In genomic region chr4:106960476-106960875, GRCm38 (mm10) we compare ENCODE assay signal across 11 mouse cellular contexts. TPM values are rescaled to one million over a fixed set of nuclear protein-coding genes. Genes with fewer than 3 reads are reported as not detected.
DNase-seq lines count a peak whose midpoint lies in the region; ATAC-seq and TF ChIP-seq lines count a peak whose summit lies in the region.
"Had no signal": no experiment of that assay in that cellular context is flagged by ENCODE, and none has a peak within 500 bp of the region (broad histone marks: within the 10 kb centered on the region; RNA-seq: fewer than 3 reads in every experiment).

No protein-coding gene starts in this region.

- WGBS in hindbrain, embryonic 15.5 days: 90% methylated on average over 2 of the region's 2 CpGs
- WGBS in olfactory bulb, adult 2 months: 97% methylated on average over 2 of the region's 2 CpGs
- 87% methylated on average over 2 of the region's 2 CpGs for WGBS in liver, embryonic 11.5 days

- peak overlapping the region; percentile 62 for H3K27ac ChIP-seq in layer of hippocampus, adult 2 months
- peak overlapping the region; percentile 34; the same call in 1 of the 2 replicates for H3K27ac ChIP-seq in hindbrain, embryonic 15.5 days (replicated peaks)
- H3K27ac ChIP-seq in olfactory bulb, adult 2 months (ENCODE audit: insufficient read depth, low read depth, low read length): 0 out of 2 replicates have a peak overlapping the region, but pooled peaks have one; percentile 15
- no peak overlapping the region; the same call in 1 of the 2 replicates for H3K27ac ChIP-seq in liver, embryonic 11.5 days (ENCODE audit: low read depth, low read length)

- no peak overlapping the region for H3K9ac ChIP-seq in hindbrain, embryonic 15.5 days
- no peak overlapping the region for H3K9ac ChIP-seq in liver, embryonic 11.5 days (ENCODE audit: low read depth, low read length)
- H3K9ac ChIP-seq: liver, embryonic 15.5 days had no signal

- H3K27me3 ChIP-seq in hindbrain, embryonic 15.5 days: no peaks in the 10 kb centered on the region
- H3K27me3 ChIP-seq in liver, embryonic 11.5 days (replicated peaks; ENCODE audit: control insufficient read depth, insufficient read depth, low read length): no peaks in the 10 kb centered on the region
- H3K27me3 ChIP-seq: liver, embryonic 15.5 days had no signal

- no peak for TF ChIP-seq CTCF in layer of hippocampus, adult 2 months (conservative IDR thresholded peaks at IDR 0.05)
- TF ChIP-seq CTCF in olfactory bulb, adult 2 months (IDR thresholded peaks at IDR 0.05; ENCODE audit: insufficient read depth, low read depth, low read length): no peak

- peaks cover 73% of the 10 kb centered on the region for H3K4me1 ChIP-seq in hindbrain, embryonic 15.5 days (replicated peaks)
- peaks cover 22% of the 10 kb centered on the region for H3K4me1 ChIP-seq in olfactory bulb, adult 2 months (ENCODE audit: control insufficient read depth, insufficient read depth, low read length)
- peaks cover 51% of the 10 kb centered on the region for H3K4me1 ChIP-seq in liver, embryonic 11.5 days (replicated peaks; ENCODE audit: control insufficient read depth, insufficient read depth, low read length)

- no peaks in the 10 kb centered on the region for H3K36me3 ChIP-seq in hindbrain, embryonic 15.5 days
- H3K36me3 ChIP-seq in liver, embryonic 11.5 days (ENCODE audit: control insufficient read depth, insufficient read depth, low read length): no peaks in the 10 kb centered on the region

- intact Hi-C loops in heart, postnatal 14 days (cut with DNase I): no loop called here

- no peaks in the 10 kb centered on the region for H3K9me3 ChIP-seq in hindbrain, embryonic 15.5 days
- no peaks in the 10 kb centered on the region for H3K9me3 ChIP-seq in liver, embryonic 11.5 days (ENCODE audit: control insufficient read depth, low read length)
- H3K9me3 ChIP-seq: liver, embryonic 15.5 days had no signal

- ATAC-seq in hindbrain, embryonic 15.5 days (ENCODE audit: low FRiP score, low read depth): no peak
- no peak for ATAC-seq in liver, embryonic 11.5 days (replicated peaks; ENCODE audit: low FRiP score)
- ATAC-seq: activated CD4-positive, CD25-positive, alpha-beta regulatory T cell, adult 4 months had no signal

- no peak overlapping the region for H3K4me3 ChIP-seq in layer of hippocampus, adult 2 months
- no peak overlapping the region for H3K4me3 ChIP-seq in hindbrain, embryonic 15.5 days
- no peak overlapping the region for H3K4me3 ChIP-seq in olfactory bulb, adult 2 months (ENCODE audit: insufficient read depth, low read depth, low read length)
- no peak overlapping the region for H3K4me3 ChIP-seq in liver, embryonic 11.5 days (ENCODE audit: low read depth, low read length)
- H3K4me3 ChIP-seq: liver, embryonic 15.5 days had no signal

- TF ChIP-seq POLR2A in olfactory bulb, adult 2 months (IDR thresholded peaks at IDR 0.05; ENCODE audit: insufficient read depth, low read depth, low read length): no peak

- no peak for DNase-seq in layer of hippocampus, adult 2 months (ENCODE audit: low spot score in 2 of 2)
- no peak for DNase-seq in layer of hippocampus, adult 11-12 months (ENCODE audit: low spot score)
- DNase-seq in Muller cell, postnatal 12 days (ENCODE audit: inconsistent ontology term): peak; percentile 17
- DNase-seq in heart, postnatal 14 days: no peak
- DNase-seq in liver, embryonic 11.5 days (ENCODE audit: low spot score): no peak
- no peak for DNase-seq in cerebellum, postnatal 36 days
- DNase-seq: kidney, postnatal 10 days had no signal

- no peak overlapping the region for H3K4me2 ChIP-seq in hindbrain, embryonic 15.5 days
- H3K4me2 ChIP-seq in liver, embryonic 11.5 days: no peak overlapping the region
- H3K4me2 ChIP-seq: liver, embryonic 15.5 days had no signal

RNA-seq across cellular contexts. Expression of gene Ssbp3, which starts 50.0 kb away (rescaled TPM):
- 100 to 1,000 TPM; 157 TPM for total RNA-seq in layer of hippocampus, adult 2 months (2021)
- polyA plus RNA-seq in hindbrain, embryonic 15.5 days (2015; fragmentation: Nextera tagmentation; extraction: Ambion mirVana): 143 and 151 TPM in 2 replicates
- not detected in 2 replicates for polyA plus RNA-seq in olfactory bulb, adult 2 months (2012; ENCODE audit: insufficient read depth, insufficient read length, low replicate concordance, missing spikeins)
- 10 to 100 TPM; 42.5 to 46.9 TPM for total RNA-seq in heart, postnatal 14 days (2021)
- 71.1 and 89.0 TPM in 2 replicates for polyA plus RNA-seq in liver, embryonic 11.5 days (2014; fragmentation: Nextera tagmentation; extraction: Ambion mirVana)
